Mouse (Mus musculus) yolk sac, embryonic 10.5 days (tissue): ENCODE data around the gene Mical3.

Source experiments
- DNase-seq: peaks from one replicate; pipeline ENCODE4 v3.0.0-alpha.2; 2017; ENCODE audit warnings: low spot score

Mical3 gene

DNA sequence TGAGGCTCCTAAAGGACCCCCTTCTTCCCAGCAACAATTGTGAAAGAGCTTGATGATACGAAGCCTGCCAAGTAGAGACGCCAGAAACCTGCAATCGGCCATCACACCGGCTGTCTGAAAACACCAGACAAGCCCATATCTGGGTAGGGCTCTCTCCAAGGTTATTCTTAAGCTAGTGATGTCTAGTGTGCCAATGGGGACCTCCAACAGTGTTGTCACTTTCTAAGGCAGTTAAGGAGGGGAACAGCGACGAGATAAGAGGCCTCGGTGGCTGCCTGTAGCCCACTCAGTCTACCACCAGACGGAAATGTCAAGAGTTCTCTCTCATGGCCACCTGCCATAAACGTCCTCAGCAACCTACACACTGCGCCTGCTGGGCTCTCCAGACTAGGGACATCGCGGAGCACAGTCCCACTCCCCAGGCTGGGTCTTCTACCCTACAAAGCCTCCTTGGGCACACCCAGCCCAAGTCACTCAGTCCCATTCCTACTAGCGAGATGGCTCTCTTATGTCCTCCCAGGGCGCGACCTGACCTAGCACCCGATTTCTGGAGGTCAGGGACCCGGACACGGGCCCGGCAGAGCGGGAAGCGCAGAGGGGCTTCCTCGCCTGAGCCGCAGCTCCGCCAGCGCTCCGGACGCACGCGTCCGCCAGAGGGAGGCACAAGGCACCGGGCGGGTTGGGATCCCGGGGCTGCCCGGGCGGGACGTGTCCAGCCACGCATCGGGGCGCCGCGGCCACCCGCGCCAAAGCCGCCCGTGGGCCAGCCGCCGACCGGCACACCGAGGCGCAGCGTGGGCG is 21.4 kb downstream of the Mical3 start:
- DNase-seq = peak; percentile 37

DNA sequence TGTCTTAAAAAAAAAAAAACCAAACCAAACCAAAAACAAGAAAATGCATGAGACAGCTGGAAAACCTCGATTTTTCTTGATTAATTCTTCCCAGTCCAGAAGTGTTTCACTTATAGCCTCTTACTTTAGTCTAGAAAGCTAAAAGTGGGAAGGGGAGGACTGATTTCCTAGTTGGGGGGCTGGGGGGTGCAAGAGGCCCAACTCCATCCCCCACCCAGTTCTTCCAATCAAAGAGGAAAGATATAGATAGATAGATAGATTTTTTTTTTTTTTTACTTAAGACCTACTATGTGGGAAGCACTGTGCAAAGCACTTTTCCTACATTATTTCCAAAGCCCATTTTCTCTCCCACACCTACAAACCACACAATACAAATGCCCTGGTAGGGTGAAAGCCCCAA is 22.7 kb downstream of the Mical3 start:
- no peak for DNase-seq

DNA sequence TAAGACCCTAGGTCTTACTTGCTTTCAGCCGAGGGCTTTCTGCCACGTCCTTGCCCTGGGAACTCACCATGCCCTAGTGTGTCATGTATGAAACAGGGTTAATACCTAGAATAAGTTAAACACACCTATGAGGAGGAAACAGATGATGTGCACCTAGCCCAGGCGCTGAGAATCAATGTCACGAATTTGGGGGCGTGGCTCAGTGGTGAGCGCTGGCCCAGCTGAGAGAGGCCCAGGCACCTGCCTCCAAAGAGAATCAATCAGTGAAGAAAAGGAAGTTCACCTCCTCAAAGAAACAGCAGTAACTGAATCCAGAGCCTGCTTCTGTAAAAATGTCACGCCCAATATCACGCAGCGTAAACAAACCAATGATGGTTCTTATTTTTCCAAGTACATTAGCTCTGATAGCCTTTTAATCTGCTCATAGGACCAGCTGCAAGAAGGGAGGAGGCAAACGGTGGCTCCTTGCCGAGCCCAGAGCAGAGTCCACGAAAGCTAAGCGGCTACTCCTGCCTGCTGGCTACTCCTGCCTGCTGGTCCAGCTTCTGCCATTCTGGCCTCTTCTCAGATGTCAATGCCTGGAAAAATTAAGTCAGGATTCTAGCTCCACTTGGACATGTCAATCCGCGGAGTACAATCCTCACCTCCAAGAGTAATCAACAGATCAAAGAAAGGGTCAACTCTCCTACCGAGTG is 23.9 kb downstream of the Mical3 start:
- DNase-seq = no peak

DNA sequence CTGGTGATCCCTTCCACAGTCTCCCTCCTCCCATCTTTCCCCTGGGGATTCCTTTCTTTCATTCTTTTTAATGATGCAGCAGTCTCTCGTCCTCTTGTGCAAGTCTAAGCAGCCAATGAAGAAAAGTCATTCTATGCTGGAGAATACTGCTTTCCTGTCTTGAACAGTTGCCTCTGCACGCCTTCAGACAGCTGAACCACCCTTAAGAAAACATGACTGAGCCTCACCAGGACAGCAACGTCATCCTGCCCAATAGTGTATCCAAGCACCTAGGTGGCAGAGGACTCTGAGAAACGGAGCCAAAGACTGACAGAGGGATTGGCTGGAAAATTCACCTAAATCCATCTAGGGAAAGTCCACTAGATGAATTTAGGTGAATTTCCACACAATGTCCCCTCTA is 25.1 kb downstream of the Mical3 start:
- DNase-seq = no peak

DNA sequence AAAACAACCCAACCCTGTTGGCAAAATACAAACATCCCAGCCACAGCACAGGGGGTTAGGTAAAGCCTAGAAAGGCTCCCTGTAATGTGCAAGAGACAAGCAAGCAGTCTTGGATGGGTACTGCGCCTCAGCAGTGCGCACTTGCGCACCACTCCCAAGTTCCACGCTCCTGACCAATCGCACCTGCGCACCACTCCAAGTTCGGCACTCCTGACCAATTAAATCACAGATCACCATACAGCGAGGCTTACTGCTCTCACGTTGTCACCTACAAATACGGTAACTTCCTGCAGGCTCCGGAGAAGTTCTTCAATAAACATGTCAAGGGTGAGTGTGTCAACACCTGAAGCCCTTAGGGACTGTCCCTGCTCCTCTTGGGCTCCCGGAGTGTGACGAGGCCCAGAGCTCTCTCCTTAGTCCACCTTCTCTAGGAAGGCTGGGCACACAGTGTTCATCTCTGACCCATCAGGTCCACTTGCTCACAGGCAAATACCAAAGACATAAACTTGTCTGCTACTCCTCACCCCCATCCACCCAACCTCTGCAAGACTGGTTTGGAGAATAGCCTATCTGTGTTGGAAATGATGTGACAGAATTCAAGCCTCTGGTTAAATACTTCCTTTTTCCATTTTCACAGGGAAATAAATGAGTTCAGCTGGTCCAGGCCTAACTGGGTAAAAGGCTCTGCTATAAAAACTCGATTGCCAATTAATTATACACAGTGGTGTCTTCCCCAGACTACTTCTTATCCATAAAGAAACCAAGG is 27.2 kb downstream of the Mical3 start:
- DNase-seq = no peak

DNA sequence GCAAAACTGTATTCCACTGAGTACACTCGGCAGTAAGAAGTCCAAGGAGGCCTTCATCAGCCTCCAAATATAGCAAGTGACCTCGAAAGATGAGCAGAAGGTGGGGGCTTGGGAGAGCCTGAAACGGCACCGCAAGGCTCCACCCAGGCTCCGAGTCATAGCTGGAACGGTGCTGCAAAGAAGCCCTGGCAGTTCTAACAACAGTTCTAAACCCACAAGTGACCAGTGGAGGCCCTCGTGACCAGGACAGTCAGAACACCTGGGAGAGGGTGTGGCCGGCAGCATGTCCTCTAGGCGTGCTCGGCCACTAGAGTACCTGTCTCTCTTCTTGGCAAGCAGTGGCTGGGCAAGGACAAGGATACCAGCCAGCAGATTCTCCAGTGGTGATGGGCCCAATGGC is 27.9 kb downstream of the Mical3 start:
- DNase-seq = no peak

DNA sequence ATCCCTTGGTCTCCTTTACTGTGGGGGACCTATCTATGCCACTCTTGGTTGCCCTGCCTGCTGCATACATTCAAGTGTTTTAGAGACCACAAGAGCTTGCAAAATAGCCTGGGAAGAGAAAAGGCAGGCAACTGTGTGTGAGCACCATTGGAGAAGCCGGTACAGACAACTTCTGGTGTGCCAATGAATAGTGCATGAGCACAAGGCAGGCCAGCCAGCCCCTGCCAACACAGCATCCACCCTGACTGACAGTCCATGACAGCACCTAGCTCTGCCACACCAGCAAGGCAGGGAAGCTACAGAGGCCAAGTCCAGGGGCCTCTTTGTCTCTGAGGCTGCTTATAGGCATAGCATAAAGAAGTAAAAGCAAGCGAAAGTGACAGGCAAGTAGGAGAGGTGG is 28.7 kb downstream of the Mical3 start:
- no peak for DNase-seq

DNA sequence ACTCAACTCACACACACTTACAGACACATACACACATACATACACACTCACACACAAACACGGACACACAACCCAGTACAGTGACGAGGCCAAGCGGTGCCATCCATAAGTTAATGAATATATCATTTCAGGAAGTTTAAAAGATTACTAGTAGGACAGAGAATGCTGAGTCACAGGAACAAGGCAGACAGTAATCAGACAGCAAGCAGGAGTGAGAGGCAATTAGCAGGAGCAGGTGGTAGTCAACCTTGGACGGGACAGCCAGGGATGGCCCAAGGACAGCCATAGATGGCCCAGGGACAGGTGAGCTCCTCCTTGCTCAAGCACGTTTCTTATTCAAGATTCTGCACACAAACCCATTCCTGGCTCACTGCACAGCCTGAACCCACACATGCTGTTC is 29.6 kb downstream of the Mical3 start:
- DNase-seq = no peak

DNA sequence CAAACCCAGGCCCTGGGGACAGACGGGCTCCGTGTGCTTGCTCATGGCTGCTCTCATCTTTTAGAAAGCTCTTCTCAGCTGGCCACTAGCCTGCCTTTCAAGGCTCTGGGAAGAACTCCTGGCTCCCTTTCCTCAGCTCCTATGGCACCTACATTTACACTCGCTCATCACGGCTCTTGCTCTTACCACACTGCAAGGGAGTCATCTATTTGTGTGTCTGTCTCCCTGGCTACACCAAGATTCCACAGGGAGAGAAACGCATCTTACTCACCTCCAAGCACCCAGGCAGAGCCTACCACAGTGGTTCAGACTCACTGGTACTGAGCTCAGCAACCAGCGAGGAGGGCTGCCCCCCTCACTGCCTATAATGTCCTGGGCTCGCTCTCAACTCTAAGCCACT is 31.0 kb downstream of the Mical3 start:
- DNase-seq = no peak

DNA sequence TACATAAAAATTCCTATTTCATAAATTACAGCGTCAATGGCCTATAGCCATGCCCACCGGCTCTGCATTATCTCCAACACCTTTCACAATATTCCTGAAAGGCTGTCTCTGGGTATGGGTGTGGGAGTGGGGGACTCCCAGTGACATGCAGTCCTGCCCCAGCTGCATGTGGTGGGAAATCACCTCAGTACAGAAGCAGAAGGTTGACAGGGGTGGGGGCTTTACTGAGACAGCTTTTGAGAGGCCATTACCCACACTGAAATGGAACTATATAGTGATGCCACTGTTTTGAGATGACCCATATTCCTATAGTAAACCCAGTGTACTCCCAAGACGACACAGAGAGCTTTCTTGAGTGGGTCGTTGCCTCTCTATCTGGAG is 31.6 kb downstream of the Mical3 start:
- DNase-seq = no peak

DNA sequence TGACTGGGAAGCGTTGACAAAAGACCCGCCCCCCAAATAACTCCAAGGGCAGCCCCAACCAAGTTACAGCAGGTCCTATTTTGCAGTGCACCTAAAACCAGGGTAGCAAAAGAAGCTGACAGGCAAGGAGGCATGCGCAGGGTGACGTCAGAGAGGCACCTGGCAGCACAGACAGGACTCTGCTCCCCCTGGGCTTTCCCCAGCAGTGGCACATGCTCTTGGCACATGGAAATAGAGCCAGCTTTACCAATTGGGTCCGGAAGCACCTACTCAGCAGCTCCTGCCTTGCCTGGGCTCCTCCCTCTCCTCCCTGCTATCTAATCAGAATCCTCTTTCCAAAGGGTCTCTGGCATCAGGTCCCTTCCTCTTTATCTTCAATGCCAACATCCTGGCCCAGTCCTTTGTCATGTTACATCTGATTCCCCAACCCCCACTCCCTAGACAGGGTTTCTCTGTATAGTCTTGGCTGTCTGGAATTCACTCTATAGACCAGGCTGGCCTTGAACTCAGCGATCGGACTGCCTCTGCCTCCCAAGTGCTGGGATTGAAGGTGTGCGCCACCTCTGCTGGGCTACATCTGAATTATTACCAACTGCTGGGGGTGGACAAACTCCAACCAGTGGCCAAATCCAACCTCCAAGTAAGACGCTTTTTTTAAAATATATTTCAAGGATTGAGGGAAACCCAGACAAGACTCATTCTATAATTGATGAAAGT is 32.1 kb downstream of the Mical3 start:
- DNase-seq = no peak

DNA sequence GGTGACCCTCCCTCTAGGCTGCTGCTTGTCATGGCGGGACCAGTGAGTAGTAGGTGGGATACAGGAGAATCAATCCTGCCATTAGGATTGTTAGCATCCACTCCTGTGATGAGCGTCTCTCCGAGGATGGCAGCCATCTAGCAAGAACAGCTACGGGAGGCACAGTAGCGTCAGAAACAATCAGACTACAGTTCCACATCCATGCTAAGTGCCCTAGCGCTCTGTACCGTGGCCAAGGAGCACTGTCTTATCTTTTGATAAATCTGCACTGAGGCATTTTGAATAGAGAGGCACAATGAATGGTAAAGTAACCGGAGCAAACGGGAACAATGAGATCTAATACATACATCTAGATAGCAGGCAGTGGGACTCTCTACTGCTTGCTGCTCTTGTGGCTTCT is 32.7 kb downstream of the Mical3 start:
- no peak for DNase-seq

DNA sequence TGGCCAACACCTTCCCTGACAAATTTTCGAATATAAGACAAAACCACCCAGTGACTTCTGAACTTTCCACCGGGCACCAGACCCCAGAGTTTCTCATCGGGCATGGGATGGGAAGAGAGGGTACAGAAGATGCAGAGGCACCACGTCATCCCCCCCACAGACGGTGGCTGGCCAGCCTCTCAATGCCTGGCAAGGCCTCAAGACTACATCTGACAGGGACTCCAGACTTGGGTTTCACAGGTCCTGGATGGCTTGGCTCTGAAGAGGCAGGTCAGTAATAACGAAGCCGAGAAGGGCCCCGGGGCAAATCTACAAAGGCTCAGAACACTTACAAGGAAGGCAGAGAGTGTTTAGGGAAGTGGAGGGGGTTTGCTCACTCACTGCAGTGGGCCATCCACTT is 33.9 kb downstream of the Mical3 start:
- DNase-seq = no peak

DNA sequence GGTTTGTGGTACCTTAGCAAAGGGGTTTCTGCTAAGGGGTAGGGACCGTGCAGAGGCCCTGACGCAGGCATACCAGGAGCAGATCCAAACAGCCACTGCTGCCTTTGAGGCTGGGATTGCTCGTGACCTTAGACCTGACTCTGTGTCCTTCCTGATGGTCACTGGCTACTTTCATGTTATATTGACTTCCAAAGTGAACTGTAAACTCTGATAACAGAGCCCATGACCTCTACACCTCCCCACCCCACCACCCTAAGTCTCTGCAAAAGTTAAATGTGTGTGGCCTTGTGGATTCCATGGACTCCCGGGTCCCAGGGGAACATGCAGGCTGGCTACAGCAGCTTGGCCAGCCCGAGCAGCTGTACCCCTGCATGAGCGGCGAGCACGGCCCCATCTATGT is 34.4 kb downstream of the Mical3 start:
- no peak for DNase-seq

DNA sequence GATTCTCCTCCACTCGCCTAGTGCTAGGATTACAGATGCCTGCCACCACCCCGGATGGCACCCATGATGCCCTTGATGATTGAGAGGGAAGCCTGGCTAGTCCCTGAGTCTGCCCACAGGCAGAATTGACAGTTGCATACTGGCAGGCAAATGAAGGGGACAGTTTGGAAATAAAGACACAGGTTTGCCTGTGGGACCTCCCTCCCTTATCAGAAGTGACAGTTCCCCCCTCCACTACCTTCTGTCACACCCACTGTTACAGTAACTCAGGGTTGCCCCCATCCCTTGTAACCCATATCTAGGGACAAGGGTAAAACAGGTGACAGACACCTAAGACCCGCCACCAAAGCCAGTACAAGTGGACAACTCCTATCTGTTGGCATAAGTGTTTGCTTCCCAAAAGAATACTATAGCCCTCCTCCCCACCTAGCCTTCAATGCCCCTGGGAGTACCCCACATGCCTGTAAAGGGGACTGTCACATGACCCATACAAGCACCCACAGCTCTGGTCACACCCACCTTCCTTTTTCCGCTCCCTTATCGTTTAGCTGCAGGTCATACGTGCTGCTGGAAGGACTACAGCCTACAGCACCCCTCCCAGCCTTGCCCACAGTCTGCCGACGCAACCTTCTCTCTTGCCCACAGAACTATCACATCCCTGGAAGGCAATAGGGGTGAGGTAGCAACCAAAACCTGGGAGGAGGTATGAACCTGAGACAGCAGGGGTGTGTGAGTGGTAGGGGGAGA is 37.0 kb downstream of the Mical3 start:
- no peak for DNase-seq

DNA sequence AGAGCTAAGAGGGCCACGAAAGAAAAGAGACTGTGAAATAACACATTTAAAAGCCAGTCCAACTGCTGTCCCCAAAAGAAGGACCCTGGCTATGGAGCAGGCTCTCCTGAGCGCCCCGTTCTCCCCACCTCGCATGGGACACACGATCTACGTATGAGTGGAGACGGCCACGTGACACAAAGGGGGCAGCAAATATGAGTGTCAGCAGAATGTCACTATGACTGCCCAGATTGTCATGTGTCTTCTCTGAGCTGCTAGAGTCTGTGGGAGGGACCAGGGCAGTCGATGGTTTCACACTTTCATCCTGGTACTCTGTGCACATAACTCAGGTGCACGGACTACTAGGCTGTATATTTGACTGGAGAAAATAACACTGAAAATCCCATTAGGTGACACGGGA is 40.0 kb downstream of the Mical3 start:
- DNase-seq = no peak

DNA sequence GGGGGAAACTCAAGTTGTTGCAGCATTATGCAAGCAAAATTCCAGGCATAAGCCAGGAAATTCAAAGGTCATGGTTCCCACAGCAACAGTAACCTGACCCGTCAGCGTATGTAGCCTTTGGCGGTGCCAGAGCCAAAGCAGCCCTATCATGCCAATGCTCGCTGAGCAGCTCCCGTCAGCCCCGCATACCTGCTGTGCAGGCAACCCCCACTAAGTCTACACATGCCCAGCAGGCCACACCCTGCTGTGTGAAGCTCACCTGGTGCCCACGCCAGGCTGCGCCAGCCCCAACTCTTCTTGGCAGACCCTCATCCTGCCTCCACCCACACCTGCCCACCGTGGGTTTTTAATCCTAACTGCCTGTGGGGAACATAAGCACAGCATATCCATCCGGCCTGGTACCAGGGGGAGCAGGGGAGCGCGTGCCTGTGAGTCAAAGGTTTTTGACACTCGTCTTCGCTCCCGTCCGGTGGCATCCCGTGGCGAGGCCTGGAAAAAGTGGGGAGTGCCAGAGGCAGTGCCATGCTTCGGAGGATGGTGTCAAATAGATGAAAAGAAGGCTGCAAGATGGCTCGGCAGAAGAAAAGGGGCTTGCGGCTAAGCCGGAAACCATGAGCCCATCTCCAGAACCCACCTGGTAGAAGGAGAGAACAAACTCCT is 43.1 kb downstream of the Mical3 start:
- peak; percentile 61 for DNase-seq

DNA sequence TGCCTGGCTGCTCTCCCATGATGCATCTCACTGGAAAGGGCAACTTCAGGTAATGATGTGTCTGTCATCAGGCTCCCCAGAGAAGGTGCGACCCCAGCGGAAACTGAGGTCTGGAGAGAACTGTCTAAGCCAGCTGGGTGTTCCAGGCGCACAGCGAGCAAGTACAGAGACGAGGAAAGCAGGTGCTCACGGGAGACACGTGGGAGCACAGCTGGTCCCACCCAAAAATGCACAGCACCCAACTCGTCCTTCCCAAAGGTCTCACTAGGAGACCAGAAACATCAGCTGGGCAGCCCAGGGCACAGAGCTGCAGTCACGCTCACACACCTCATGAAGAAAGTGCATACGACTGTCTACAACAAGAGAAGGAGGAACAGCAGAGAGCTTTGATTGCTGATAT is 43.7 kb downstream of the Mical3 start:
- no peak for DNase-seq

DNA sequence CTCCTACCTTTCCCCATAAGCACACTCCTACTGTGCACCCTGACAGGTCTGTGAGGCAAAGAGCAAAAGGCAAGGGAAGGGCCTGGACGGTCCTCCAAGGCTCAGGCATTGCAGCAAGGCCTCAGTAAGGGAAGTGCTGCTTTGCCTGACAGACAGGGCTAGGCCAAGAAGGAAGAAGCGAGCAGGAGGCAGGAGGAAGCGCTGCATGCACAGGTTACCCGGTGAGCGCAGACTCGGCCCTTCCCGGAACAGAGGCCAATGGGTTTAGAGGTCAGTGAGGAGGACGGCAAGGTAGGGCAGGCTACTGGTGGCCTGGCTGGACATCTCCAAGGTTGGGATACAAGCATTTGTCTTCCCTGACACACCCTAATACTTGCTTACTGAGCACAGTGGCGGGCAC is 44.6 kb downstream of the Mical3 start:
- DNase-seq = no peak

DNA sequence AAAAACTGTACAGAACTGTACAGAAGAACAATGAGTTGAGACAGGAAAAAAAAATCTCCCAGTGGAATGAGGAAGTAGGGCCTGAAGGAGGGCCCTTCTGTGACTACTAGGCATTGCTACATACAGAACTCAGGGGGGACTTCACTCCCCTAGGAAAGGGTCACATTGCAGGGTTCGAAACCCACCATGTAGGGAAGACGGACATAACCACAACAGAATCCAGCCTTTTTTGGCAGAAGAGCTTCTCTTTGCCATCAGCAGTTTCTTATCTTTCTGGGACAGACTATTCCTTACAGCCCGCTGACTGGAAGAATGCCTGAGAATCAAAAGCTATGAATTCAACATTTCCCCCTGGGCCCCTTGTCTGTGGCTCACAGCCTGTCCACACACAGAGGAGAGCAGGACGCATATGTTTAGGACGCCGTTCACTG is 46.7 kb downstream of the Mical3 start:
- no peak for DNase-seq

DNA sequence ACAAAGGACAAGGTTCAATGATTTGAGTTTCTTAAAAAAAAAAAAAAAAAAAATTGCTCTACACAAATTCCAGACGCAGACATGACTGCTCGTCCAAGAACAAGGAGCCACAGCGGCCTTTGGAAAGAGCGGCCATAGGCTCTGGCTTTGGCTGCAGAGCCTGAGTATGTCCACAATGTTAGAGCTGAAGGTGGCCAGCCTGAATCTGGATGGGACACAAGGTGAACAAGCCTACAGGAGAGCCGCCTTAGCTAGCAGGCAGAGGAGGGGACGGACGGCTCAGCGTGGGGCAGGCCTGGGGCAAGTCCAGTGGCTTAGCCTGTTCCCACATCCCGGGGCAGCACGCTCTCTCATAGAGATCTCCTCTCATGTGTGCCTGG is 48.7 kb downstream of the Mical3 start:
- DNase-seq = no peak
